Mouse (Mus musculus) c-Kit-positive CD71-positive TER-119-positive erythroid progenitor cells, embryonic 14.5 days (primary cell): Measurements from ENCODE around the gene Slc26a11.

ENCODE experiments used
- DNase-seq: peaks from one replicate; pipeline ENCODE4 v3.0.0-alpha.2; 2013; ENCODE audit warnings: low spot score

Slc26a11 gene

GRCm38 (mm10) chr11:119402501-119403160 is 47.3 kb downstream of the Slc26a11 start:
- DNase-seq = no peak

GRCm38 (mm10) chr11:119404627-119405026 is 49.3 kb downstream of the Slc26a11 start:
- peak; percentile 68 for DNase-seq

DNA sequence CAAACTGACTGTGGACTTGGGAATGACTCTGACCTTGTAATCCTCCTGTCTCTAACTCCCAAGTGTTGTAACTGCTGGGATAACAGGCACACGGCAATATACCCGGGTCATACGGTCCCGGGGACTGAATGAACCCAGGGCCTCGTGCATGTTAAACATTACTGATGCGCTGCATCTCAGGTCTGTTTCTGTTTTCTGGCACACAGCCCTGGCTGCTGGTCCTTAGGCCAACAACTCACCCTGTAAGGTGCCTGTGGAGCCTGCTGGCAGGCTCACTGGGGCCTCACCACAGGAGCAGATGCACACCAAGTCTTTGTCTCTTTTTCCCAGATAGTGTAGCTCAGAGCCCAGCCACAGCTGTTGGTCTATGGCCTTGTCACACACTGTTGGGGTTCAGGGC is 52.0 kb downstream of the Slc26a11 start:
- DNase-seq = no peak

DNA sequence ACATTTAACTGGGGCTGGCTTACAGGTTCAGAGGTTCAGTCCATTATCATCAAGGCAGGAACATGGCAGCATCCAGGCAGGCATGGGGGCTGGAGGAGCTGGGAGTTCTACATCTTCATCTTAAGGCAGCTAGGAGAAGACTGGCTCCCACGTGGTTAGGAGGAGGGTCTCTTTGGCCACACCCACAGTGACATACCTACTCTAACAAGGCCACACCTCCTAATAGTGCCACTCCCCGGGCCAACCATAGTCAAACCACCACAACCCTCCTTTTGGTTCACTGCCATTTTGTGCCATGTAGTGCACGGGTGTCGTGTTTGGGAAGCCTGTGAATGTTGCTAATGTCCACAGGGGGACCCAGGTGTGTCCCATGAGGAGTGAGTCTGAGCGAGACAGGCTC is 52.6 kb downstream of the Slc26a11 start:
- DNase-seq = no peak

DNA sequence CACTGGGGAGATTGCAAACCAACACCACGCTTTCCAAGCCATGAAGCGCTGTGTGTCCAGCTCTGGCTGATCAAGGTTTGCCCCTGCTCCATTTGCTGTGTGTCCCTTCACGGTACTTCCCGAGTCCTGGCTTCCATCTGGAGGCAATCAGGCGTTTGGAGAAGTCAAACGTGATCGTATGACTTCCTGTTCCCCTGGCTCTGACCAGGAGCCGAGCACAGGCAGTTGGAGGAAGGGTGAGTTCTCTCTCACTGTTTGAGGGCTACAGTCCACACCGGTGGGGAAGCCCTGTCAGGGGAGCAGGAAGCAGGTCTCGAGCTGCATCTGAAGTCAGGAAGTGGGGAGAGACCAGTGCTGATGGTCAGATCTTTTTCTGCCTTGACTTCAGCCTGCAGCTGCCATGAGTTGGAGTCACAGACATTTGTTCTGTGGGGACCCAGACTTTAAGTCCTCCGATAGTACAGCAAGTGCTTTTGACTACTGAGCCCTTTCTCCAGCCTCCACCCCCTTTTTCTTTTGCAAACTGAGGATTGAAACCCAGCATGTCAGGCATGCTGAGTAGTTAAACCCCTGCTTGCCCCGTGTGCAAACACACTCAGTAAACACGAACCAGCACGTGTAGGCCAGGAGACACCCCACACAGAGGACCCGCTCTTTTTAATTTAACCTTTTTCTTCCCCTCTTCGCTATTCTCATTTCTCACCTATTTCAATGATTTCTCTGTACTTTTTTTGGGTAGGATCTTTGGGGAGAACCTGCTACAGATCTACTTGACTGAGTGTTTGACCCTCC is 64.2 kb downstream of the Slc26a11 start:
- no peak for DNase-seq

- no peak for DNase-seq
These were observed 65.1 kb downstream of the Slc26a11 start for GRCm38 (mm10) chr11:119420426-119420825.

DNA sequence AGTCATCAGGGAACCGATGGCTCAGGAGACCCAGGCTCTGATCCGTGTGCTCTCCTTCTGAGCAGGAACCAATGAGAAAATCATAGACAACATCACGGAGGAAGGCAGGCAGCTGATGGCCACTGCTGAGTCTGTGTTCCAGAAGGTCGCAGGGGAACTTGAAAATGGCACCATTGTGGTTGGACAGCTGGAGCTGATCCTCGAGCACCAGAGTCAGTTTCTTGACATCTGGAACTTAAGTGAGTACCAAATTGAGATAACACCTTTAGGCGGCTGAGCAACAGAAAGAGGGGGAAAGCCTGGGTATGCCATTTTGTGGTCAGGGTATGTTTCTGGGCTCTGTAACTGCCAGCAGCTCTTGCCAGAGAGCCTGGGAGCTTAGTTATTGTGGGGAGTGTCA is 72.1 kb downstream of the Slc26a11 start:
- no peak for DNase-seq

- DNase-seq = no peak
These were observed 72.6 kb downstream of the Slc26a11 start for GRCm38 (mm10) chr11:119427986-119428385.

- DNase-seq = peak; percentile 73
These were observed 73.3 kb downstream of the Slc26a11 start for GRCm38 (mm10) chr11:119428649-119429136.
